Mouse (Mus musculus): ENCODE results near the gene Brd1.
"Not testable (repeated sequence)": the region's sequence is repeated elsewhere in the genome, so short reads cannot be mapped to it uniquely, and the experiment has no call there.

GRCm38 (mm10) chr15:88706987-88707386, 27.0 kb downstream of the Brd1 start:
- TF ChIP-seq TAL1, GATA1 (IDR thresholded peaks at IDR 0.05; ENCODE audit: low read length): not testable (repeated sequence)
